Mouse (Mus musculus) intestine, embryonic 14.5 days (tissue): ENCODE measurements around the gene Ncam1. TPM values are rescaled to one million over a fixed set of nuclear protein-coding genes. Genes with fewer than 3 reads are reported as not detected.

Source experiments
- ATAC-seq: fragments of 200-750 bp; cut with Nextera tagmentation; replicated peaks from 2 replicates; pipeline ENCODE4 v1.8.0; 2017; ENCODE audit warnings: low read depth, moderate number of reproducible peaks, moderate TSS enrichment, moderate library complexity; ENCODE audit not compliant: low FRiP score, low TSS enrichment
- DNase-seq: peaks from one replicate; pipeline ENCODE4 v3.0.0-alpha.2; 2018; ENCODE audit warnings: low spot score
- H3K27ac ChIP-seq: fragments of 300-500 bp; sonication (generic); 2 replicates; pipeline ENCODE4 v1.5.1; 2014; ENCODE audit warnings: low read depth, mild to moderate bottlenecking, control low read depth
- H3K27me3 ChIP-seq: fragments of 300-500 bp; sonication (generic); replicated peaks from 2 replicates; pipeline ENCODE4 v1.6.1; 2014; ENCODE audit warnings: low read length, control low read depth; ENCODE audit not compliant: control insufficient read depth, insufficient read depth
- H3K36me3 ChIP-seq: fragments of 300-500 bp; sonication (generic); 2 replicates; pipeline ENCODE4 v1.6.1; 2014; ENCODE audit warnings: low read length, control low read depth; ENCODE audit not compliant: control insufficient read depth, insufficient read depth
- H3K4me1 ChIP-seq: fragments of 300-500 bp; sonication (generic); replicated peaks from 2 replicates; pipeline ENCODE4 v1.6.1; 2014; ENCODE audit warnings: low read length, control low read depth, mixed read lengths; ENCODE audit not compliant: control insufficient read depth, insufficient read depth
- H3K4me2 ChIP-seq: fragments of 300-500 bp; sonication (generic); 2 replicates; pipeline ENCODE4 v1.6.1; 2014; ENCODE audit warnings: low read length
- H3K4me3 ChIP-seq: fragments of 300-500 bp; sonication (generic); 2 replicates; pipeline ENCODE4 v1.5.1; 2014; ENCODE audit warnings: low read depth, low read length, control low read depth, mixed read lengths
- H3K9ac ChIP-seq: fragments of 300-500 bp; sonication (generic); 2 replicates; pipeline ENCODE4 v1.6.1; 2014; ENCODE audit warnings: mild to moderate bottlenecking, low read length
- H3K9me3 ChIP-seq: fragments of 300-500 bp; sonication (generic); 2 replicates; pipeline ENCODE4 v1.6.1; 2016; ENCODE audit warnings: low read length, control low read depth; ENCODE audit not compliant: control insufficient read depth
- WGBS: fragments of 180-500 bp; shearing (Covaris S2); extraction: QIAGEN DNeasy Blood & Tissue Kit; methylation state at CpG from one replicate; pipeline ENCODE4 v1.1.7; 2014; 5-methylcytosine and 5-hydroxymethylcytosine counted together
- polyA plus RNA-seq: library from polyadenylated mRNA; unstranded; fragments of >200 nt; fragmentation: Nextera tagmentation; extraction: Ambion mirVana; gene quantifications from 2 replicates; pipeline ENCODE4 v1.2.1, GENCODE M21; 2014

Gene Ncam1
- polyA plus RNA-seq, 1 experiment from 2014 or later: 82.1 TPM

- ATAC-seq (peak; percentile 66; the same call in 1 of the 2 replicates), DNase-seq (peak; percentile 80)
- 1% methylated on average over 4 of the region's 4 CpGs for WGBS
Observed at GRCm38 (mm10) chr9:49493979-49494649, 304.6 kb downstream of the Ncam1 start.

DNA sequence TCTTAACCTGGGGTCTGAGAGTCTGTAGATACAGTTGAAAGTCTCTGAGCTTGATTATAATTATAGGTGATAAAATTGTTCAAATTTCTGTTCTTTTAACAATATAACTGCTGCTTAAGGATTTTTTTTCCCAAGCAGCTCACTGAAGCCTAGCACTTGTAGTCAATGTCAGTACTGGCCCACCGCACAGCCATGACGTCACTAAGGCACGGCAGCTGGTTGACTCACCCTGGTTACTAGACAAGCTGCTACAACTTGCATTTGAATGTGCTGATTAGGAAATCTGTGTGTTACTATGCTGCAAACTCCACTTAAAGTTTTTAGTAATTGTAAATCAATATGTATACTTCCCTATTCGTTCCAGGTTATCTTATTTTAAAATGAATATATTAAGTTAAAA is 308.1 kb downstream of the Ncam1 start:
- no peaks in the 10 kb centered on the region for H3K27me3 ChIP-seq
- peaks cover 4% of the 10 kb centered on the region; the same call in 1 of the 2 replicates for H3K4me1 ChIP-seq
- no peak overlapping the region for H3K4me3 ChIP-seq
- H3K9ac ChIP-seq: no peak overlapping the region
- 86% methylated on average over 4 of the region's 4 CpGs for WGBS
- no peak overlapping the region for H3K27ac ChIP-seq
- H3K9me3 ChIP-seq: no peaks in the 10 kb centered on the region
- DNase-seq: peak; percentile 21
- H3K4me2 ChIP-seq: no peak overlapping the region
- H3K36me3 ChIP-seq: no peaks in the 10 kb centered on the region
- no peak for ATAC-seq

More at GRCm38 (mm10) chr9:49493979-49494649, 304.6 kb downstream of the Ncam1 start:
- Histone ChIP-seq H3K27me3 (no peaks in the 10 kb centered on the region), H3K4me2 (no peak overlapping the region), H3K4me1 (peaks cover 3% of the 10 kb centered on the region; the same call in 1 of the 2 replicates), H3K36me3 (no peaks in the 10 kb centered on the region), H3K9ac (no peak overlapping the region), H3K9me3 (no peaks in the 10 kb centered on the region), H3K4me3 (no peak overlapping the region), H3K27ac (no peak overlapping the region)

GRCm38 (mm10) chr9:49488912-49489895 is 309.5 kb downstream of the Ncam1 start:
- Histone ChIP-seq H3K4me1 (peaks cover 12% of the 10 kb centered on the region; the same call in 1 of the 2 replicates), H3K36me3 (no peaks in the 10 kb centered on the region), H3K4me2 (peak overlapping the region; percentile 33), H3K4me3 (no peak overlapping the region), H3K27ac (no peak overlapping the region), H3K9me3 (no peaks in the 10 kb centered on the region), H3K27me3 (no peaks in the 10 kb centered on the region), H3K9ac (no peak overlapping the region)
- 32% methylated on average over 16 of the region's 16 CpGs for WGBS
- DNase-seq (peak; percentile 99), ATAC-seq (peak; percentile 56; the same call in 1 of the 2 replicates)

DNA sequence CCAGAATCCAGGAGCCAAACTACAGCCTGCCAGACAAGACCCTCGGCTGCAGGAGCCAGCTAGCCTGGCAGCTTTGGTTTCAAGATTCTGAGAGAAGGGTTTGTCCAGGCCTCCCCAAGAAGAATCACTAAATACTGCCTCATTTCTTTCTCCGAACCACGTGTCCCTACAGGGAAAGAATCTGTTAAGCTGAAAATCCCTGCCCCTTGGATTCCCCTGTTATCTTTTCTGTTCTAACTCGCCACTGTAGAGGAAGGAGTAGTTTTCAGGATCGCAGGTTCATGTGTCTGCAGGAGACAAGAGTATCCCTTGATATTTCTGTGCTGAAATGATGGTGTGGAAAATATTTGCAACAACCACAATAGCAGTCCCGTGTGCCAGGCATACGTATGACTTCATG is 310.5 kb downstream of the Ncam1 start:
- no peaks in the 10 kb centered on the region for H3K27me3 ChIP-seq
- ATAC-seq (no peak), DNase-seq (peak; percentile 25)
- no peak overlapping the region for H3K4me3 ChIP-seq
- H3K4me1 ChIP-seq: 0 out of 2 replicates have a peak, but pooled peaks cover 12% of the 10 kb centered on the region
- WGBS: 72% methylated on average over 7 of the region's 7 CpGs
- no peak overlapping the region for H3K27ac ChIP-seq
- H3K36me3 ChIP-seq: no peaks in the 10 kb centered on the region
- H3K4me2 ChIP-seq: no peak overlapping the region
- H3K9ac ChIP-seq: no peak overlapping the region
- no peaks in the 10 kb centered on the region for H3K9me3 ChIP-seq

DNA sequence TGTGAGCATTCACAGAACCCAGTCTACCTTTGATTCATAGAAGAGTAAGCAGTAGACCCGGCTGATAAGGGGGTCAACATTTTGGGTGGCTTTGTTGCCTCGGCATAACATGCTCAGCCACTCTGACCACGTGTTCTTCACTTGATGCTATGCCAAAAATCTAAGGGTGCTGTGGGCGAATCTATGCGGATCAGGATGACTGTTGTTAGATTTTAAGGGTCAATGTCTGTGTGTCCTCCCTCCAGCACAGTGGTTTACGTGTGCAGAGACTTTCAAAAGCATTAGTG is 311.1 kb downstream of the Ncam1 start:
- H3K9me3 ChIP-seq: no peaks in the 10 kb centered on the region
- no peak overlapping the region for H3K4me2 ChIP-seq
- no peak overlapping the region for H3K9ac ChIP-seq
- no peaks in the 10 kb centered on the region for H3K27me3 ChIP-seq
- DNase-seq (peak; percentile 49), ATAC-seq (no peak)
- WGBS: 66% methylated on average over 6 of the region's 6 CpGs
- H3K36me3 ChIP-seq: no peaks in the 10 kb centered on the region
- H3K4me3 ChIP-seq: no peak overlapping the region
- 0 out of 2 replicates have a peak, but pooled peaks cover 12% of the 10 kb centered on the region for H3K4me1 ChIP-seq
- H3K27ac ChIP-seq: no peak overlapping the region

GRCm38 (mm10) chr9:49486805-49487656 is 311.7 kb downstream of the Ncam1 start:
- Histone ChIP-seq H3K27me3 (no peaks in the 10 kb centered on the region), H3K4me2 (no peak overlapping the region), H3K4me3 (no peak overlapping the region), H3K9ac (no peak overlapping the region), H3K36me3 (no peaks in the 10 kb centered on the region), H3K9me3 (no peaks in the 10 kb centered on the region), H3K4me1 (0 out of 2 replicates have a peak, but pooled peaks cover 12% of the 10 kb centered on the region), H3K27ac (no peak overlapping the region)
- DNase-seq (peak; percentile 48), ATAC-seq (no peak)
- WGBS: 75% methylated on average over 9 of the region's 9 CpGs

GRCm38 (mm10) chr9:49485892-49486311 is 312.8 kb downstream of the Ncam1 start, which contains the start of gene Ttc12:
Ttc12 (minus strand) TSS chr9:49486225.
- ATAC-seq: peak; percentile 84
- no peak within 1 kb of the TSS for H3K27ac ChIP-seq
- H3K9me3 ChIP-seq: no peaks in the 10 kb centered on the region

More at GRCm38 (mm10) chr9:49485892-49486311, 312.8 kb downstream of the Ncam1 start, which contains the start of gene Ttc12:
- Histone ChIP-seq H3K9ac (peak within 1 kb of the TSS; percentile 34), H3K4me2 (peak within 1 kb of the TSS; percentile 79), H3K36me3 (no peaks in the 10 kb centered on the region), H3K4me3 (peak within 1 kb of the TSS; percentile 47), H3K4me1 (0 out of 2 replicates have a peak, but pooled peaks cover 12% of the 10 kb centered on the region), H3K27me3 (no peaks in the 10 kb centered on the region)
- 1% methylated on average over 18 of the region's 18 CpGs for WGBS
- DNase-seq: peak; percentile 86
